Mouse (Mus musculus) mouse trophoblast stem cell (cell line): ENCODE data around the gene Golga5.

ENCODE experiments used
- in situ Hi-C, 2 experiments: fragments of 300-500 bp; cut with MseI, MboI; formaldehyde crosslinking; loops; 2 replicates in 1 of 2; 3 replicates in 1 of 2; pipeline ENCODE4 v1.15.1; 2025

Gene Golga5

GRCm38 (mm10) chr12:102505949-102506348 lies 37.0 kb downstream of the Golga5 start:
- in situ Hi-C loops, result loop anchor here in 1 of 2 experiments (25.0 kb wide), 1 partner anchor 206 kb away; the partner anchor contains the start of gene Itpk1

GRCm38 (mm10) chr12:102511363-102511762 lies 42.4 kb downstream of the Golga5 start:
- in situ Hi-C loops, result loop anchor here in 1 of 2 experiments (25.0 kb wide), 1 partner anchor 201 kb away; the partner anchor contains the start of gene Itpk1

DNA sequence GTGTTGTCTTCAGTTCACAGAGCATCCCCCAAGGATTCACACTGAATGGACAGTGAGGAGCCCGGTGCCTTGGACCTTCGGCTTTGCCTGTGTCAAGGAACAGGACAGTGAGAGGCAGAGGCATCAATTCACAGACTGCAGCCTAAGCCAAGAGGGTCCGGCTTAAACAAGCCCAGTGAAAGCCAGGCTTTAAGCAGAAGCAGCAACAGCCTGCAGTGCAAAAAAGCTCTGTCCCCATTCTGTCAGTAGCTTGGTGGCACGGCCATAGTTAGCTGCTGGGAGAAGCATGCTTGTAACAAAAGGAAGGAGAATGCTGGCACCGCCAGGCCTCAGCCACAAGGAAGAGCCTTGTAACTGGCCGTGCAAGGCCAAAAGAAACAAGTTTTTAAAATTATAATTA lies 45.2 kb downstream of the Golga5 start:
- in situ Hi-C loops, result loop anchor here in 1 of 2 experiments (25.0 kb wide), 1 partner anchor 198 kb away; the partner anchor contains the start of gene Itpk1

GRCm38 (mm10) chr12:102514751-102515150 lies 45.8 kb downstream of the Golga5 start:
- in situ Hi-C loops, result loop anchor here in 1 of 2 experiments (25.0 kb wide), 1 partner anchor 198 kb away; the partner anchor contains the start of gene Itpk1

DNA sequence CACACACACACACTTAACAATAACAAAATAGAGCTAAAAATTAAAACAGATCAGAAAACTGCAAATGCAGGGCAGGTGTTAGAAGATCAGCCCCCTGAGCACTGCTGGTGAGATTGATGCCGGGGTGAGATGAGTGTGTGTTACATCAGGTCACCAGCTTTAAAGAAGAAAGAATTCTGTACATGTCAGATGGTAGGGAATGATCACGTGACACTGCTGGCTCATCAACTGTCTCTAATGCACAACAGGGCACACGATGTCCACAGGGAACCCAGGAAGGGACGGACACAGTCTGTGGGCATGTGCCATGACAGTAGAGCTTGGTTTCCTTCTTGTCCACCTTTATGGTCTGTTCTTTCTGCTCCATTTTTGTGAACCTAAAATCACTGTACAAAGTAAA lies 47.2 kb downstream of the Golga5 start:
- in situ Hi-C loops, result loop anchor here in 1 of 2 experiments (25.0 kb wide), 1 partner anchor 196 kb away; the partner anchor contains the start of gene Itpk1

DNA sequence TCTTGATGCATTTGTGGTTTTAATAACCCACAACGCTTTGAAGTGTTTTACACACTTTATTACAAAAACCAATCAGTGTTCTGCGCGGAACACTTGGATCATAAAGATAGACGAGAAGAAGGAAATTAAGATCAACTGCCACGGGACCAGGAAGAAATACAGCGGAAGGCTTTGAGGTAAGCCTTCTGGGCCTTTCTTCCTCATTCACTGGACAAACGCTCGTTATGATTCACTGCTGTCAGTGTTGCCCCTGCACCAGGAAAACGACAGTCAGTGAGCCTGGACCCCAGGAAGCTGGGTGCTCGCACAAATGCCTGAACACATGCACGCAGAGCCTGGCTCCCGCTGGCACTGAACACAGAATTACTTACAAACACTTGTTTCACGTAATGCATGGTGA lies 48.7 kb downstream of the Golga5 start:
- in situ Hi-C loops, result loop anchor here in 1 of 2 experiments (25.0 kb wide), 1 partner anchor 195 kb away; the partner anchor contains the start of gene Itpk1

GRCm38 (mm10) chr12:102519929-102520720 lies 51.2 kb downstream of the Golga5 start:
- in situ Hi-C loops, result loop anchor here (10.0 to 25.0 kb wide), 2 partner anchors 192 to 205 kb away; partner anchors contain the start of gene Itpk1 (in 1 of the 2)

DNA sequence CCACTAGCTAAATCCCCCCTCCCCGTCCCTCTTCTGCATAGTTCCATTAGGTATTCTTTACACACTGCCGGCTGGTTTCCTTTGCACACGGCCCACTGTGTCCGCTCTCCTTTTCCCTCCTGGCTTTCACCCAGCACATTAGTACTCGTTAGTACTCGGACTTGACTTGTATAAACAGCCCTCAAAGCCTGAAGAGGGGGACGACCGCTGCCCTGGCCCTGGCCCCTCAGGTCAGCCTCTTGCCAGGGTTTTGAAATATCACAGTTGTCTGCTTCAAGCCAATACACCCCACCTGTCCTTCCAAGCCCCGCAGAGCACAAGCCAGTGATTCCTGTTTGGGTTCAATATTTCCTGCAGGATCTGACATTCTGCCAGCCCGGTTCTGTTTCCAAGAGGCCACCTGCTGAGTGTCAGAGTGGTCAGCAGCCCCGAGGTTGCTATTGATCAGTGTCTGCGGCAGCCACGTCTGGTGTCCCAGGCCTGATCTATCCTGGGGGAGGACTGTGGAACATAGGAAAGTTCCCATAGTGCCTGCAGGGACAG lies 52.9 kb downstream of the Golga5 start:
- in situ Hi-C loops, result loop anchor here (10.0 to 25.0 kb wide), 2 partner anchors 190 to 203 kb away; partner anchors contain the start of gene Itpk1 (in 1 of the 2)

DNA sequence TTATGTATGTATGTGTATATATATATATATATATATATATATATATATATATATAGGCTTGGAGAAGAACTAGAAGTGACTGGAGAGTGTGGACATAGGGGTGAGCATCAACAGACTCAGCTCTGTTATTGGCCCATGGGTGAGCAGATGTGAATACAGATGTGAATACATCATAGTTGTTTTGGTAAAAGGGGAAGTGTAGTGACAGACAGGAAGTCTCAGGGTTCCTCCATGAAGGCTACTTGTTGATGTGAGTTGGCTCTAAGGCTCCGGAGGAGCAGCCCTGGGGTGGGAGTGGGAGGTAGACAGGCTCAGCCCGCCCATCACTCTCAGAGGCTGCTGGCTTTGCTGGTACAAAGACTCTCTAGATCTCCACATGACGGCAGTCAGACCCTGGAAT lies 55.3 kb downstream of the Golga5 start:
- in situ Hi-C loops, result loop anchor here (10.0 to 25.0 kb wide), 2 partner anchors 188 to 201 kb away; partner anchors contain the start of gene Itpk1 (in 1 of the 2)

GRCm38 (mm10) chr12:102524760-102525159 lies 55.8 kb downstream of the Golga5 start:
- in situ Hi-C loops, result loop anchor here (10.0 to 25.0 kb wide), 2 partner anchors 188 to 200 kb away; partner anchors contain the start of gene Itpk1 (in 1 of the 2)

DNA sequence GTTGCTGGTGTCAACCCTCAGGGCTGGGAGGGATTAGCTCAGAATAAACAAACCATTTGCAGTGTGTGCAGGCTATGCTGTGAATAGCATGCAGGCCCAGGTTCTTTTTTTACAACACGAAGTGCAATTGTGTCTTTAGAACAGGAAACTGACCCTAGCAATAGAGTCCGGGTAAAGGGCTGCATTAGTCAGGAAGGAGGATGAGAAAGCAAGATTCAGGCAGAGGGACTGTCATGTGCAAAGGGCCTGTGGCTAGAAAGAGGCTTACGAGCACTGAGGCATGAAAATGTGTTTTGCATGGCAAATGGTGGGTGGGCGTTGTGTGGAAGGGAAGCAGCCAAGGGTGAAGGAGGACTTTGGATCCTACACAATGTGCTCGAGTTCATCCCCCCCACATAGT lies 59.1 kb downstream of the Golga5 start:
- in situ Hi-C loops, result loop anchor here in 1 of 2 experiments (10.0 kb wide), 1 partner anchor 197 kb away; no protein-coding TSS in a partner anchor

DNA sequence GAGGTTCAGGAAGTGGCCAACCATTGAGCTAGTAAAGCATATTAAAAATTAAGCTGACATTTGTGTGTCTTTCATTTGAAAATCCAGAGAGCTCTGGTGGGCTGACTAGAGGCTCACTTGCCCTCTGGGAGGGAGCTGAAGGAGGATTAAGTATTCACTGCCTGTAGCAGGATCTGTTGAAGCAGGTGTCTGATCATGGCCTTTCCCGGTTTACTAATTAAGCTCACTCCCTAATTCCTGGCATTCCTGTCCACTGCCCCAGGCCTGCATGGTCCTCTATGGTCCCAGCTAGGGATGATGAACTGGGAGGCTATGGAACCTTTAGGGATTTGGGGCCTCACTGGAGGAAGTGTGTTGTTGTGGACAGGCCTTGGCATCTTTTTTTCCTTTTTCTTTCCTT lies 66.9 kb downstream of the Golga5 start:
- in situ Hi-C loops, result no loop called here

GRCm38 (mm10) chr12:102540278-102540677 lies 71.3 kb downstream of the Golga5 start:
- in situ Hi-C loops, result no loop called here

DNA sequence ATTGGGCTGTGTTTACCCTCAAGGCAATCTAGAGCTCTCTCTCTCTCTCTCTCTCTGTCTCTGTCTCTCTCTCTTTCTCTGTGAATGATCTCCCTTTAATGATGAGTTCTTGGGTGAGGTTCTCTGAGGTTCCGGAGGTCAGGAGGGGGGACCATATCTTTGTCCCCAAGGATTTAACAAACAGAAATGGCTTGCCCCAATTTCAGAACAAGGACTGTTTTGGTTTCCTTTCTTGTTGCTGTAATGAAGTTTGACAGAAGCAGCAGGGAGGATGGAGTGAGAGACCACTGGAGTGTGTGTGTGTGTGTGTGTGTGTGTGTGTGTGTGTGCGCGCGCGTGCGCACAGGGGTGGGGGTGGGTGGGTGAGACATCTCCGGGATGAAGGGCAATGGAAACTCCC lies 72.2 kb downstream of the Golga5 start:
- in situ Hi-C loops, result no loop called here

- in situ Hi-C loops, result no loop called here
These were observed 76.2 kb downstream of the Golga5 start for GRCm38 (mm10) chr12:102545122-102545521.
